9 mouse cellular contexts compared by ENCODE assay signal in the genomic region with DNA sequence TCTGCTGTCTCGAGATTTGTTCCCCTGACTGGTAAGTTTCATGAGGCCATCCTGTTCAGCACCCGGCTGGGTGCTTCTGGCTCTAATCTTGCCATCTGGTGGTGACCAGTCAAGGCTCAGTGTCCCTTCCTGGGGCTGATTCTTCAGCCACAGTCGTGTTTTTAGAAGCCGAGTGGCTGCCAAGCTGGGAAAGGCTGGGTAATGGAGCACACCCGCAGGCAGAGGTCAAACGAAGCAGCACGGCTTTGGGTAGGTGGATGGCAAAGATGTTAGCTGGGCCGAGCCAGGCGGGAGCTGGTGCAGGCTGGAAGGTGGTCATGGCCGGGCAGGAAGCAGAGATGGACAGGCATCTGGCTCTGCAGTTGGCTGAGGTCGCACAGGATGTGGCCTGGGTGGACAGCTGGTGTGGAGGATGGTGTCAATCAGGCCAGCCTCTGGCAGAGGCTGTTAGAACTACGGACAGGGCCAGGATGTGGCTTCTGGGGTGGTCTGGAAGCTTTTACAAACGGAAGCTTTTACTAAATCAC. TPM values are rescaled to one million over a fixed set of nuclear protein-coding genes. Genes with fewer than 3 reads are reported as not detected.
DNase-seq lines count a peak whose midpoint lies in the region; ATAC-seq and TF ChIP-seq lines count a peak whose summit lies in the region.
"Had no signal": no experiment of that assay in that cellular context is flagged by ENCODE, and none has a peak within 500 bp of the region (broad histone marks: within the 10 kb centered on the region; RNA-seq: fewer than 3 reads in every experiment).

No protein-coding gene starts in this region.

- no peak overlapping the region for H3K9ac ChIP-seq in lung, postnatal 0 days (replicated peaks; ENCODE audit: low read depth)
- no peak overlapping the region for H3K9ac ChIP-seq in kidney, embryonic 16.5 days (replicated peaks; ENCODE audit: low read length)
- H3K9ac ChIP-seq: liver, embryonic 13.5 days; neural tube, embryonic 13.5 days had no signal

- H3K36me3 ChIP-seq in lung, postnatal 0 days (ENCODE audit: insufficient read depth, low read length): no peaks in the 10 kb centered on the region
- H3K36me3 ChIP-seq in kidney, embryonic 16.5 days (ENCODE audit: insufficient read depth, low read length): no peaks in the 10 kb centered on the region
- no peaks in the 10 kb centered on the region for H3K36me3 ChIP-seq in splenic B cell, adult 2 months (ENCODE audit: control insufficient read depth, insufficient read depth, low read length, poor library complexity, severe bottlenecking)
- H3K36me3 ChIP-seq: liver, embryonic 13.5 days; neural tube, embryonic 13.5 days had no signal

- ATAC-seq in lung, postnatal 0 days: no peak
- ATAC-seq in kidney, embryonic 16.5 days (ENCODE audit: low FRiP score, low TSS enrichment): 0 out of 2 replicates have a peak, but pooled peaks have one; percentile 58

- intact Hi-C loops in left cerebral cortex, postnatal 14 days (cut with DNase I): no loop called here

- no peak overlapping the region for H3K4me3 ChIP-seq in lung, postnatal 0 days (ENCODE audit: low read depth, low read length)
- H3K4me3 ChIP-seq in kidney, embryonic 16.5 days (ENCODE audit: low read length): no peak overlapping the region
- H3K4me3 ChIP-seq: liver, embryonic 13.5 days; neural tube, embryonic 13.5 days had no signal

- no peaks in the 10 kb centered on the region for H3K9me3 ChIP-seq in lung, postnatal 0 days (ENCODE audit: low read length)
- no peaks in the 10 kb centered on the region for H3K9me3 ChIP-seq in kidney, embryonic 16.5 days (ENCODE audit: low read length)
- H3K9me3 ChIP-seq: liver, embryonic 13.5 days; neural tube, embryonic 13.5 days had no signal

- no peak overlapping the region for H3K4me2 ChIP-seq in lung, postnatal 0 days (replicated peaks; ENCODE audit: low read depth, low read length)
- no peak overlapping the region for H3K4me2 ChIP-seq in kidney, embryonic 16.5 days (replicated peaks; ENCODE audit: low read depth, low read length)
- H3K4me2 ChIP-seq: liver, embryonic 13.5 days; neural tube, embryonic 13.5 days had no signal

- no peaks in the 10 kb centered on the region for H3K4me1 ChIP-seq in lung, postnatal 0 days (ENCODE audit: insufficient read depth, low read depth, low read length)
- H3K4me1 ChIP-seq in kidney, embryonic 16.5 days (ENCODE audit: insufficient read depth, low read length): peaks cover 6% of the 10 kb centered on the region; the same call in 1 of the 2 replicates

- WGBS in lung, postnatal 0 days: 39% methylated on average over 13 of the region's 13 CpGs
- 22% methylated on average over 13 of the region's 13 CpGs for WGBS in kidney, embryonic 16.5 days

- H3K27me3 ChIP-seq in lung, postnatal 0 days (replicated peaks; ENCODE audit: insufficient read depth, low read length): no peaks in the 10 kb centered on the region
- H3K27me3 ChIP-seq in kidney, embryonic 16.5 days (ENCODE audit: insufficient read depth, low read length): no peaks in the 10 kb centered on the region
- no peaks in the 10 kb centered on the region for H3K27me3 ChIP-seq in splenic B cell, adult 2 months (ENCODE audit: control insufficient read depth, insufficient read depth, low read length, poor library complexity, severe bottlenecking)
- H3K27me3 ChIP-seq: liver, embryonic 13.5 days had no signal

- TF ChIP-seq EP300 in lung, postnatal 0 days (IDR thresholded peaks at IDR 0.05): no peak

- TF ChIP-seq CTCF in lung, postnatal 0 days (IDR thresholded peaks at IDR 0.05): no peak

- no peak overlapping the region for H3K27ac ChIP-seq in lung, postnatal 0 days (ENCODE audit: low read length)
- no peak overlapping the region for H3K27ac ChIP-seq in kidney, embryonic 16.5 days (ENCODE audit: low read length)
- H3K27ac ChIP-seq: liver, embryonic 13.5 days; neural tube, embryonic 13.5 days had no signal

- peak; percentile 14 for DNase-seq in lung, postnatal 10 days
- DNase-seq in lung, postnatal 0 days (ENCODE audit: low spot score): no peak
- peak; percentile 71 to 83 for DNase-seq in cerebellum, postnatal 10 days
- peak; percentile 6 for DNase-seq in splenic B cell, adult 2 months (ENCODE audit: low read depth, low spot score)
- DNase-seq in layer of hippocampus, adult 8-10 months (ENCODE audit: low spot score in 2 of 2): no peak
- DNase-seq in left cerebral cortex, postnatal 14 days (ENCODE audit: low spot score in 2 of 2): no peak
- DNase-seq: liver, embryonic 13.5 days had no signal

RNA-seq across cellular contexts. Expression of a gene that starts 49.1 kb away (rescaled TPM):
- 1.6 and 2.3 TPM in 2 replicates for polyA plus RNA-seq in lung, postnatal 0 days (2015; fragmentation: Nextera tagmentation; extraction: Ambion mirVana)
- polyA plus RNA-seq in kidney, embryonic 16.5 days (2015; fragmentation: Nextera tagmentation; extraction: Ambion mirVana): 0.66 and 0.90 TPM in 2 replicates
- total RNA-seq in layer of hippocampus, adult 8-10 months (2022): 1 to 10 TPM in 3 of 4 experiments, under 1 TPM in 1; 0.67 to 2.6 (median 1.5) TPM
- 1 to 10 TPM in 1 of 2 experiments, under 1 TPM in 1; 0.51 to 1.2 TPM for total RNA-seq in left cerebral cortex, postnatal 14 days (2021)

Comparison
In these comparisons a context has a peak if more than half of its experiments do, and no peak if none do; other contexts are left out.
1. DNase-seq: peak in lung, postnatal 10 days (single experiment), cerebellum, postnatal 10 days (2 of 2) and splenic B cell, adult 2 months (single experiment); none in lung, postnatal 0 days (single experiment), layer of hippocampus, adult 8-10 months (0 of 2) and left cerebral cortex, postnatal 14 days (0 of 2).